Mouse (Mus musculus) CD4-positive helper T cell, adult 2 months (primary cell): ENCODE results near the gene Gcnt3.
A peak's percentile ranks its signal among the peaks of the same experiment; 100 is the strongest.

Source experiments
- DNase-seq: peaks from one replicate; pipeline ENCODE4 v3.0.0-alpha.2; 2012; ENCODE audit warnings: low read depth, missing footprints, low spot score

Gene Gcnt3

GRCm38 (mm10) chr9:70037988-70038387 lies at the start of gene Gcnt3:
TSS of gene Gcnt3 (minus strand) at chr9:70038088.
- no peak for DNase-seq

- no peak for DNase-seq
These were observed 49.5 kb upstream of the Gcnt3 start for GRCm38 (mm10) chr9:70087379-70087778.

GRCm38 (mm10) chr9:70086091-70086490 lies 48.2 kb upstream of the Gcnt3 start:
- DNase-seq: no peak

GRCm38 (mm10) chr9:70084107-70084506 lies 46.2 kb upstream of the Gcnt3 start:
- no peak for DNase-seq

- DNase-seq: no peak
These were observed 44.7 kb upstream of the Gcnt3 start for GRCm38 (mm10) chr9:70082357-70083204.

- no peak for DNase-seq
These were observed 43.9 kb upstream of the Gcnt3 start for GRCm38 (mm10) chr9:70081767-70082166.

- peak; percentile 60 for DNase-seq
These were observed 43.1 kb upstream of the Gcnt3 start for GRCm38 (mm10) chr9:70080976-70081375.

GRCm38 (mm10) chr9:70080027-70080800 lies 42.3 kb upstream of the Gcnt3 start:
- peak; percentile 78 for DNase-seq

- DNase-seq: no peak
These were observed 40.1 kb upstream of the Gcnt3 start for GRCm38 (mm10) chr9:70078034-70078433.

GRCm38 (mm10) chr9:70077170-70077569 lies 39.3 kb upstream of the Gcnt3 start:
- DNase-seq: no peak

GRCm38 (mm10) chr9:70072387-70072786 lies 34.5 kb upstream of the Gcnt3 start:
- DNase-seq: no peak

- DNase-seq: no peak
These were observed 32.1 kb upstream of the Gcnt3 start for GRCm38 (mm10) chr9:70069961-70070435.

- no peak for DNase-seq
These were observed 29.6 kb upstream of the Gcnt3 start for GRCm38 (mm10) chr9:70067497-70067896.

GRCm38 (mm10) chr9:70062012-70062411 lies 24.1 kb upstream of the Gcnt3 start:
- no peak for DNase-seq

- no peak for DNase-seq
These were observed 15.5 kb upstream of the Gcnt3 start for GRCm38 (mm10) chr9:70053411-70053810.

GRCm38 (mm10) chr9:70052730-70053129 lies 14.8 kb upstream of the Gcnt3 start:
- DNase-seq: no peak

- DNase-seq: no peak
These were observed 12.0 kb upstream of the Gcnt3 start for GRCm38 (mm10) chr9:70049839-70050238.

- no peak for DNase-seq
These were observed 11.5 kb upstream of the Gcnt3 start for GRCm38 (mm10) chr9:70049416-70049783.

GRCm38 (mm10) chr9:70048751-70049415 lies 11.0 kb upstream of the Gcnt3 start:
- no peak for DNase-seq

- DNase-seq: no peak
These were observed 10.4 kb upstream of the Gcnt3 start for GRCm38 (mm10) chr9:70048280-70048679.

GRCm38 (mm10) chr9:70047839-70048238 lies 10.0 kb upstream of the Gcnt3 start:
- no peak for DNase-seq

- no peak for DNase-seq
These were observed 8.4 kb upstream of the Gcnt3 start for GRCm38 (mm10) chr9:70046255-70046654.
